9 mouse cellular contexts compared by ENCODE assay signal in genomic region chr3:88216116-88216515, GRCm38 (mm10). TPM values are rescaled to one million over a fixed set of nuclear protein-coding genes. Genes with fewer than 3 reads are reported as not detected.
A peak's percentile ranks its signal among the peaks of the same experiment; 100 is the strongest.
DNase-seq lines count a peak whose midpoint lies in the region; ATAC-seq lines count a peak whose summit lies in the region.
"Had no signal": no experiment of that assay in that cellular context is flagged by ENCODE, and none has a peak within 500 bp of the region (broad histone marks: within the 10 kb centered on the region; RNA-seq: fewer than 3 reads in every experiment).

No protein-coding gene starts in this region.

- H3K27me3 ChIP-seq in liver, embryonic 11.5 days (replicated peaks; ENCODE audit: control insufficient read depth, insufficient read depth, low read length) = peaks cover 96% of the 10 kb centered on the region
- peaks cover 42% of the 10 kb centered on the region for H3K27me3 ChIP-seq in forebrain, embryonic 11.5 days (ENCODE audit: control insufficient read depth, insufficient read depth, low read length)
- H3K27me3 ChIP-seq in intestine, embryonic 15.5 days (replicated peaks) = peaks cover 92% of the 10 kb centered on the region
- H3K27me3 ChIP-seq in neural tube, embryonic 15.5 days (replicated peaks) = peaks cover 2% of the 10 kb centered on the region; the same call in 1 of the 2 replicates

- H3K4me2 ChIP-seq in liver, embryonic 11.5 days = no peak overlapping the region
- peak overlapping the region; percentile 79 for H3K4me2 ChIP-seq in forebrain, embryonic 11.5 days (ENCODE audit: low read depth, low read length, severe bottlenecking)
- peak overlapping the region; percentile 51 for H3K4me2 ChIP-seq in intestine, embryonic 15.5 days (replicated peaks)
- peak overlapping the region; percentile 62 for H3K4me2 ChIP-seq in neural tube, embryonic 15.5 days

- no peak overlapping the region for H3K27ac ChIP-seq in liver, embryonic 11.5 days (ENCODE audit: low read depth, low read length)
- H3K27ac ChIP-seq in forebrain, embryonic 11.5 days (ENCODE audit: low read depth, low read length) = peak overlapping the region; percentile 89
- no peak overlapping the region for H3K27ac ChIP-seq in intestine, embryonic 15.5 days
- peak overlapping the region; percentile 98 for H3K27ac ChIP-seq in neural tube, embryonic 15.5 days (replicated peaks)

- H3K36me3 ChIP-seq in liver, embryonic 11.5 days (ENCODE audit: control insufficient read depth, insufficient read depth, low read length) = no peaks in the 10 kb centered on the region
- peaks cover 4% of the 10 kb centered on the region for H3K36me3 ChIP-seq in forebrain, embryonic 11.5 days (ENCODE audit: control insufficient read depth, insufficient read depth, low read length)
- no peaks in the 10 kb centered on the region for H3K36me3 ChIP-seq in intestine, embryonic 15.5 days
- H3K36me3 ChIP-seq in neural tube, embryonic 15.5 days = peaks cover 5% of the 10 kb centered on the region; the same call in 1 of the 2 replicates

- WGBS in liver, embryonic 11.5 days = 8% methylated on average over 6 of the region's 6 CpGs
- WGBS in forebrain, embryonic 11.5 days = 2% methylated on average over 6 of the region's 6 CpGs
- 4% methylated on average over 6 of the region's 6 CpGs for WGBS in intestine, embryonic 15.5 days
- WGBS in neural tube, embryonic 15.5 days = 2% methylated on average over 6 of the region's 6 CpGs

- H3K4me1 ChIP-seq in liver, embryonic 11.5 days (replicated peaks; ENCODE audit: control insufficient read depth, insufficient read depth, low read length) = peaks cover 5% of the 10 kb centered on the region; the same call in 1 of the 2 replicates
- H3K4me1 ChIP-seq in forebrain, embryonic 11.5 days (replicated peaks; ENCODE audit: control insufficient read depth, insufficient read depth, low read length) = peaks cover 16% of the 10 kb centered on the region
- peaks cover 16% of the 10 kb centered on the region for H3K4me1 ChIP-seq in intestine, embryonic 15.5 days (replicated peaks)
- peaks cover 82% of the 10 kb centered on the region for H3K4me1 ChIP-seq in neural tube, embryonic 15.5 days

- DNase-seq in liver, embryonic 11.5 days (ENCODE audit: low spot score) = no peak
- DNase-seq in liver = no peak
- peak; percentile 55 for DNase-seq in forebrain, embryonic 11.5 days (ENCODE audit: low spot score)
- DNase-seq in adrenal gland, adult 2 months = no peak
- DNase-seq in adipocyte (ENCODE audit: low spot score) = no peak
- no peak for DNase-seq in lung, postnatal 14 days
- DNase-seq: thymus, adult 2 months had no signal

- no peak overlapping the region for H3K9ac ChIP-seq in liver, embryonic 11.5 days (ENCODE audit: low read depth, low read length)
- H3K9ac ChIP-seq in forebrain, embryonic 11.5 days (ENCODE audit: low read length) = peak overlapping the region; percentile 97
- no peak overlapping the region for H3K9ac ChIP-seq in intestine, embryonic 15.5 days
- peak overlapping the region; percentile 80 for H3K9ac ChIP-seq in neural tube, embryonic 15.5 days (replicated peaks)

- no peak for ATAC-seq in liver, embryonic 11.5 days (replicated peaks; ENCODE audit: low FRiP score)
- no peak for ATAC-seq in forebrain, embryonic 11.5 days (replicated peaks; ENCODE audit: low FRiP score)
- ATAC-seq in intestine, embryonic 15.5 days = no peak
- no peak for ATAC-seq in neural tube, embryonic 15.5 days (ENCODE audit: low FRiP score)

- H3K4me3 ChIP-seq in liver, embryonic 11.5 days (ENCODE audit: low read depth, low read length) = peak overlapping the region; percentile 35; the same call in 1 of the 2 replicates
- H3K4me3 ChIP-seq in forebrain, embryonic 11.5 days (ENCODE audit: low read depth, low read length) = peak overlapping the region; percentile 63
- H3K4me3 ChIP-seq in intestine, embryonic 15.5 days (replicated peaks) = no peak overlapping the region; the same call in 1 of the 2 replicates
- H3K4me3 ChIP-seq in neural tube, embryonic 15.5 days (replicated peaks) = peak overlapping the region; percentile 55

- no peaks in the 10 kb centered on the region for H3K9me3 ChIP-seq in liver, embryonic 11.5 days (ENCODE audit: control insufficient read depth, low read length)
- H3K9me3 ChIP-seq in forebrain, embryonic 11.5 days (ENCODE audit: control insufficient read depth, low read length) = no peaks in the 10 kb centered on the region
- H3K9me3 ChIP-seq in intestine, embryonic 15.5 days = no peaks in the 10 kb centered on the region
- no peaks in the 10 kb centered on the region for H3K9me3 ChIP-seq in neural tube, embryonic 15.5 days (replicated peaks)

RNA-seq across cellular contexts. Expression of gene Rhbg, which starts 38.4 kb away (rescaled TPM):
- polyA plus RNA-seq in liver, embryonic 11.5 days (2014; fragmentation: Nextera tagmentation; extraction: Ambion mirVana) = 16.3 and 19.5 TPM in 2 replicates
- 0.36 TPM in 1 of 2 replicates, not detected in the other for polyA plus RNA-seq in forebrain, embryonic 11.5 days (2014; fragmentation: Nextera tagmentation; extraction: Ambion mirVana)
- 0.59 and 0.69 TPM in 2 replicates for polyA plus RNA-seq in intestine, embryonic 15.5 days (2015; fragmentation: Nextera tagmentation; extraction: Ambion mirVana)
- polyA plus RNA-seq in neural tube, embryonic 15.5 days (2015; fragmentation: Nextera tagmentation; extraction: Ambion mirVana) = 0.78 and 0.83 TPM in 2 replicates
- total RNA-seq in adrenal gland, adult 2 months (2021) = 10 to 100 TPM in 1 of 2 experiments, 1 to 10 TPM in 1; 8.5 to 18.3 TPM
- 0.76 and 1.8 TPM in 2 replicates for polyA plus RNA-seq in adrenal gland, adult 2 months (2012; rRNA removed)

Comparison
In these comparisons a context has a peak if more than half of its experiments do, and no peak if none do; other contexts are left out.
1. H3K27ac ChIP-seq: peak in forebrain, embryonic 11.5 days (single experiment) and neural tube, embryonic 15.5 days (single experiment); none in liver, embryonic 11.5 days (single experiment) and intestine, embryonic 15.5 days (single experiment).
2. H3K9ac ChIP-seq: peak in forebrain, embryonic 11.5 days (single experiment) and neural tube, embryonic 15.5 days (single experiment); none in liver, embryonic 11.5 days (single experiment) and intestine, embryonic 15.5 days (single experiment).